Mouse (Mus musculus): ENCODE results near the gene Unc5c. TPM values are rescaled to one million over a fixed set of nuclear protein-coding genes. Genes with fewer than 3 reads are reported as not detected.

The Unc5c gene
- polyA plus RNA-seq, 1 experiment from 2014 or later: 7.5 TPM

DNA sequence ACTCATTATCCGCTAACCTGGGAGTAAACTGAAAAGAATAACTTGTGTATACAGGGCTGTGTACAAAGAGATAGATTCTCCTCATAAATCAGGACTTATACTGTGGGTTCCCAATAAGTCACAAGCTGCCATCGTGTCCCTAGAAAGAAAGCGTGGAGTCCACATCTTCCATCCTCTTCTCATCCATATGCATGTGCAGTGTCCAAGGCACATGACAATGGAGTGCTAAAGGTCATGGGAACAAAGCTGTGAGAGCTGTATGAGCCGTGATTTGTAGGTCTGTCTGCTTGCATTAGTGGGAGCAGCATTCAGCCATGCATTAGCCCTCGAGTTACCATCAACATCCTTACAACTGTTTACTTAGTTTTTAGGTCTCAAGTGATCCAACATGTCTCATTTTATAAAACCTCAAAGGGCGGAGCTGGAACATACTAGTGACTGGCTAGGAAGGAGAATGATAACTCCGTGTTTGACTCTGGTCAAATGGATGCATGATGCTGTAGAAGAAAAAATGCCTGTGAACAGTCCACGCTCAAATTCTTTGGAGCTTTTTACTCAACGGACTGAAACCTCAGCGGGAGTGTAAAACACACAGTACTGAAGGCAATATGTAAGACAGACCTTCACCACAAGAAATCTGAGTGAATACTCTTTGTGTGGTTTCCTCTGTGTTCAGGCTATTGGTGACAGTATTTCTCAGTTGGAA, 407.5 kb downstream of the Unc5c start:
- no peaks in the 10 kb centered on the region for H3K4me1 ChIP-seq (ENCODE audit: control insufficient read depth, insufficient read depth, low read length)
- H3K27ac ChIP-seq (replicated peaks; ENCODE audit: low read depth, low read length): no peak overlapping the region
- ATAC-seq (ENCODE audit: low read depth): no peak
- H3K9ac ChIP-seq (ENCODE audit: low read depth, low read length): no peak overlapping the region
- no peak for DNase-seq (ENCODE audit: low spot score)
- no peak overlapping the region for H3K4me3 ChIP-seq (ENCODE audit: low read depth, low read length)
- H3K4me2 ChIP-seq (ENCODE audit: low read depth, low read length): no peak overlapping the region
- 86% methylated on average over 10 of the region's 10 CpGs for WGBS
- H3K9me3 ChIP-seq (ENCODE audit: control insufficient read depth, low read length): no peaks in the 10 kb centered on the region
- H3K27me3 ChIP-seq (replicated peaks; ENCODE audit: control insufficient read depth, insufficient read depth, low read length): no peaks in the 10 kb centered on the region
- H3K36me3 ChIP-seq (ENCODE audit: control insufficient read depth, insufficient read depth, low read length): peaks cover 6% of the 10 kb centered on the region; the same call in 1 of the 2 replicates

DNA sequence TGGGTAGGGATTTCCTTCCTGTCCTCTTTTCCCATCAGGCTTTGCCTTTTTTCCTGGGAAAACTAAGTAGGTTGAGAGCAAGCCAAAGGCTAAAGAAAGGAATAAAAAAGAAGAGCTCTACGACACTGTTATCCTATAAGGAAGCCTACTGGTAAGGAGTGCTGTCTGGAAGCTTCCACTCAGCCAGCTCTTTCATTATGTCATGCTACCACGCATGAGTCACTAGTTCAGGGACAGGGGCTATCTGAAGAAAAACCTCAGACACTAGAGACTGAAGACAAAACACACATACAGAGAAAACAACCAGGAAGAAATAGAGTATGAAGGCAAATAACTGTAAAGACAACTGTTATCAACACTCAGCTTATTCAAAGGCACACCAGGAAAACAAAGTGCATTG, 417.5 kb downstream of the Unc5c start:
- no peaks in the 10 kb centered on the region for H3K27me3 ChIP-seq (replicated peaks; ENCODE audit: control insufficient read depth, insufficient read depth, low read length)
- H3K36me3 ChIP-seq (ENCODE audit: control insufficient read depth, insufficient read depth, low read length): no peaks in the 10 kb centered on the region
- no peak overlapping the region for H3K27ac ChIP-seq (replicated peaks; ENCODE audit: low read depth, low read length)
- ATAC-seq (ENCODE audit: low read depth) (no peak), DNase-seq (ENCODE audit: low spot score) (no peak)
- 78% methylated on average over 2 of the region's 2 CpGs for WGBS
- no peak overlapping the region for H3K4me2 ChIP-seq (ENCODE audit: low read depth, low read length)
- H3K9me3 ChIP-seq (ENCODE audit: control insufficient read depth, low read length): no peaks in the 10 kb centered on the region
- no peak overlapping the region for H3K9ac ChIP-seq (ENCODE audit: low read depth, low read length)
- no peaks in the 10 kb centered on the region for H3K4me1 ChIP-seq (ENCODE audit: control insufficient read depth, insufficient read depth, low read length)
- no peak overlapping the region for H3K4me3 ChIP-seq (ENCODE audit: low read depth, low read length)

DNA sequence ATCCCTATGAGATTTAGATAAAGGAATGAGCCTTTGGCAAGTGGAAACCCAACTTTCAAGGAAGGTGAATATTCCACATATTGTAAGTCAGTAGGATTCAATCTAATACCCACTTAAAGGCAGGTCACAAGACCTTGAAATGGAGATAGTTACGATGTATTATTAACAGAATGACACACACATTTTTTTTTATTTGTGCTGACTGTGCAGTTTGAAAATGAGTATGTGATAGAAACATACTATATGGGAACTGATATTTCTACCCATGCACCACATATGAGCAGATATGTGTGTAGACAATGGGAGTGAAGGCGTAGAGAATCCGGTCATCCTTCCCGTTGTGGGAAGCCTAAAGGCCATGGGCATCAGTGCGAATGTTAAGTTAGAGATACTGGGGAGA, 419.2 kb downstream of the Unc5c start:
- H3K27ac ChIP-seq (replicated peaks; ENCODE audit: low read depth, low read length): no peak overlapping the region
- ATAC-seq (ENCODE audit: low read depth) (no peak), DNase-seq (ENCODE audit: low spot score) (no peak)
- H3K36me3 ChIP-seq (ENCODE audit: control insufficient read depth, insufficient read depth, low read length): no peaks in the 10 kb centered on the region
- H3K27me3 ChIP-seq (replicated peaks; ENCODE audit: control insufficient read depth, insufficient read depth, low read length): no peaks in the 10 kb centered on the region
- H3K4me1 ChIP-seq (ENCODE audit: control insufficient read depth, insufficient read depth, low read length): no peaks in the 10 kb centered on the region
- H3K4me3 ChIP-seq (ENCODE audit: low read depth, low read length): no peak overlapping the region
- H3K9ac ChIP-seq (ENCODE audit: low read depth, low read length): no peak overlapping the region
- WGBS: 97% methylated on average over 5 of the region's 5 CpGs
- H3K4me2 ChIP-seq (ENCODE audit: low read depth, low read length): no peak overlapping the region
- H3K9me3 ChIP-seq (ENCODE audit: control insufficient read depth, low read length): no peaks in the 10 kb centered on the region
